Mouse (Mus musculus): ENCODE data around the gene Pate2. TPM values are rescaled to one million over a fixed set of nuclear protein-coding genes. Genes with fewer than 3 reads are reported as not detected.
A peak's percentile ranks its signal among the peaks of the same experiment; 100 is the strongest.

Gene Pate2
- 0.25 and 0.36 TPM in 2 replicates for polyA plus RNA-seq (2015; fragmentation: Nextera tagmentation; extraction: Ambion mirVana)

DNA sequence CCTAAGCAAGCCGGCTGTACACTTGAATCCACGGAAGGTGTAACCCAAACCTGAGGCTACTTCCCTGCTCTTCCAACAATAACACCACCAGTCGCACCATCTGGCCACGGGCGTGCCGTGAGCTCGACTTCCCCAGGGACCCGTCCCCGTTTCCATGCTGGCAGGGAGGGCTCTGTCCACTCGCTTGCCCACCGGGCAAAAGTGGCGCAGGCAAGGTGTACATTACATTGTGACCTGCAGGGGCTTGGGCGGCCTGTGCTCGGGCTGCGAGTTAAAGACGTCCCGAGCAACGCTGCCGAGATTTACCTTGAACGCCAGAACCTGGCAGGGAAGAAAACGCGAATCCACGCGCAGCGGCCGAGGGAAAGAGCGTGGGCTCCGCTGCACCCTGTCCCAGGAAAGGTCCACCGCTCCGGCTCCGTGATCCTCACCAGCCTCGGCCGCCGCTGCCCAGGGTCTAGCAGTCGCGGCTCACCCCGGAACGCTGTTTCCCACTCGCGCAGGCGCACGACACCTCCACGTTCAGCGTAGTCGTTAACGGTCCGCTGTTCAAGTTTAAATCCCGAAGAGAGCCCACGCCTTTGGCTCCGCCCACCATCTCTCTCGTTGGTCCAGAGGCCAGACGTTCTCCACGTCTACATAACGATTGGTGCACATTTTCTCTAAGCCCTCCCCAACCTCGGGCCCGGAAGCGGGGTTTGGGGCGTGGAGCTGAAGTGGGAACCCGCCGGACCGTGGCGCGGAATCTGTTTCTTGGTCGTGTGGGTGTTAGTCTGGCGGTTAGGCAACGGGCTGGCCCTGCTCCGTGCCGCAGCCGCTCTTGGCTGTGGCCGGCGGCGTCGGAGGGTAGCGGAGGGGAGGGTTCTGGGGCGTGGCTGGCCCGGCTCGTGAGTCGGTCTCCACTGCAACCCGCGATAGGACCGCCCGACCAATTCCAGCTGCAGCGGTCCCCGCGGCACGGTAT is at the start of gene Pate2, which contains the start of gene Hyls1:
Gene Pate2 (plus strand): TSS at position 714 of the 964 bp plus-strand sequence.
Gene Hyls1 (minus strand): TSS at position 828 of the 964 bp plus-strand sequence.
- peak; percentile 96 for ATAC-seq (ENCODE audit: low read depth)
- peak within 1 kb of the TSS; percentile 82 for H3K4me3 ChIP-seq (replicated peaks)
- H3K9me3 ChIP-seq (replicated peaks): no peaks in the 10 kb centered on the region
- peak; percentile 91 for DNase-seq
- peaks cover 27% of the 10 kb centered on the region for H3K4me1 ChIP-seq (replicated peaks)
- H3K9ac ChIP-seq: peak within 1 kb of the TSS; percentile 87
- peaks cover 32% of the 10 kb centered on the region for H3K36me3 ChIP-seq
- peak within 1 kb of the TSS; percentile 73 for H3K4me2 ChIP-seq
- peaks cover 26% of the 10 kb centered on the region for H3K27me3 ChIP-seq
- under 1% methylated on average over 86 of the region's 86 CpGs for WGBS (ENCODE audit: insufficient replicate concordance)
- H3K27ac ChIP-seq: peak within 1 kb of the TSS; percentile 96

DNA sequence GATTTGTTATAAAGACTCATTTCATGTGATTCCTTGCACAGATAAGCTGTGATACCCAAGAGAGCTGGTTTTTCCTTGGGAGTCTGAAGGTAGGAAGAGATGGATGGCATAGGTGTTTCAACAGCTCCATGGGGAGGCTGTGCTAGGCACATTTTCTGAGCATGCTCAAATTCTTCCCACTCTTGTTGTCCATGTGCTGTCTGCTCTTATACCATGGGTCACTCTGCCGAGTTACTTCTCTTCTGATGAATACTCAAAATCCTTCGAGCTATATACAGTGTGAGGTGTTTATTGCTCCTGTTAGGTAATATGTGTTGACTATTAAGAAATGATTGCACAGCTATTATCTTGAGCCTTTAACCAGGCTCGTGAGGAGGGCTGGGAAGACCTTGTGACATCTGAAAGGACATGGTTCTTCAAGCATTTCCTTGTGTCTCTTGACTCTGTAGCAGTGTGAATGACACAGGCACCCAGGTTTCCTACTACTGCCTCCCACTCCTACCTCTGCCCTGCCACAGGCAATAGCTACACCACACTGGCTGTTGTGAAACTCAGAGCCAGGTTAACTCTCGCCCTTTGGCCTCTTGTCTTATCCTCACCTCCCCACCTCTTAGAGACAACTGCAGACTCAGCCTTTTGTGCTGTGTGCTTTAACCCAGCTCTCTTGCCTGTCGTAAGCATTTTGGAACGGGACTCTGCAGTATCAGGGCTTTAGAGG is 49.3 kb upstream of the Pate2 start:
- no peak overlapping the region for H3K4me3 ChIP-seq (replicated peaks)
- no peaks in the 10 kb centered on the region for H3K4me1 ChIP-seq (replicated peaks)
- H3K9me3 ChIP-seq (replicated peaks): no peaks in the 10 kb centered on the region
- no peak for ATAC-seq (ENCODE audit: low read depth)
- no peak overlapping the region for H3K9ac ChIP-seq
- H3K27me3 ChIP-seq: no peaks in the 10 kb centered on the region
- no peak for DNase-seq
- no peaks in the 10 kb centered on the region for H3K36me3 ChIP-seq
- WGBS (ENCODE audit: insufficient replicate concordance): 52% methylated on average over 6 of the region's 6 CpGs
- no peak overlapping the region for H3K4me2 ChIP-seq
- no peak overlapping the region for H3K27ac ChIP-seq

DNA sequence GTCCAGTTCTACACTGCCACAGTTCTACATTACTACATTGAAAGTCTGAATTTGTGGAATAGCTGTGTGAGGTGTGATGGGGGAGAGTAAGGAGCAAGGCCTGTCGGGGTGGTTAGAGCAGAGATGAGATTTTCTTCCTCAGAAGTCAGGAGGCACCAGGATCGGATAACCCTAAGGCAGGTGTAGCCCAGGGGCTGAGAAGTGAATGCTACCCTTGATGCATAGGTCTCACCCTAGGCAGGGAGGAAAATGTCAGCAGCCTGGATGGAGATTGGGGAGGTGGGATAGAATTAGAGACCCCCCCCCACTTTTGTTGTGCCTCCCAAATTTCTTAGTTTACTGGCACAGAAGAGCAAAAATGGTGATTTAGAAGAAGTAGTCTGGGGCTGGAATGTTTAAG is 47.8 kb upstream of the Pate2 start:
- no peaks in the 10 kb centered on the region for H3K9me3 ChIP-seq (replicated peaks)

DNA sequence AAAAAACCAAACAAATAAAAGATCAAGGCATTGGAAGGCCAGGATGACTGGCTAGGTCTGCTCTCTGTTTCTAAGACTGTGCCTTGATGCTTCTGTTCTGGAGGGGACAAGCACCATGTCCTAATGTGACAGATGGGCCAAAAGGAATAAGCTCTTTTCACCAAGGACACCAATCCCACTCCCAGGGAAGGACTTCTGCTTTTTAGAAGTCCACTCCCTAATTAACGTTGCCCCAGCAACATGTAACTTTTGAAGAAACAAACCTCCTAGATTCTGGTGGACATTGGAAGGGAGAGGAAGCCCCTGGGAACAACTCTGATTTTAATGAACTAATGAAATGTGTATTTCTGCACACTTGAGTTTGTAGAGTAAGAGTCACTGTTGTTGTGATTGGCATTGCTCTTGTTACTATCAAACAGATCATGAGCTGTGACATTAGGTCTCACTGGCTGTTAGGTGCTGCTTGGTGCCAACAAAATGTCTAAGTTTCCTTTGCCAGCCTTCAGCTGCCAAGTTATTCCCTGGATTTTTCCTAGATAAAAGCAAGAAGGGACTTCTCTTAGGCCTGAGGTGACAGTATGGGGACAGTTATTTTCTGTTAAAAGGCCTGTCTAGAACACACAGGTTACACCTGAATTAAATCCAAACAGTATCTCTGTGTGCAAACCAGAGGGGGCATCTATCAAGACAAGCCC is 47.1 kb upstream of the Pate2 start:
- DNase-seq: no peak
- Histone ChIP-seq H3K9ac (no peak overlapping the region), H3K4me3 (replicated peaks) (no peak overlapping the region), H3K27ac (no peak overlapping the region), H3K27me3 (no peaks in the 10 kb centered on the region), H3K4me1 (replicated peaks) (no peaks in the 10 kb centered on the region), H3K4me2 (no peak overlapping the region), H3K9me3 (replicated peaks) (no peaks in the 10 kb centered on the region), H3K36me3 (no peaks in the 10 kb centered on the region)
- 30% methylated on average over 1 of the region's 1 CpGs for WGBS (ENCODE audit: insufficient replicate concordance)
- ATAC-seq (ENCODE audit: low read depth): no peak

More for the DNA sequence above, 47.8 kb upstream of the Pate2 start:
- no peaks in the 10 kb centered on the region for H3K36me3 ChIP-seq
- WGBS (ENCODE audit: insufficient replicate concordance): 60% methylated on average over 2 of the region's 2 CpGs
- ATAC-seq (ENCODE audit: low read depth) (no peak), DNase-seq (no peak)
- H3K27ac ChIP-seq: no peak overlapping the region
- no peaks in the 10 kb centered on the region for H3K27me3 ChIP-seq
- no peak overlapping the region for H3K4me2 ChIP-seq
- H3K4me1 ChIP-seq (replicated peaks): no peaks in the 10 kb centered on the region
- H3K4me3 ChIP-seq (replicated peaks): no peak overlapping the region
- H3K9ac ChIP-seq: no peak overlapping the region

DNA sequence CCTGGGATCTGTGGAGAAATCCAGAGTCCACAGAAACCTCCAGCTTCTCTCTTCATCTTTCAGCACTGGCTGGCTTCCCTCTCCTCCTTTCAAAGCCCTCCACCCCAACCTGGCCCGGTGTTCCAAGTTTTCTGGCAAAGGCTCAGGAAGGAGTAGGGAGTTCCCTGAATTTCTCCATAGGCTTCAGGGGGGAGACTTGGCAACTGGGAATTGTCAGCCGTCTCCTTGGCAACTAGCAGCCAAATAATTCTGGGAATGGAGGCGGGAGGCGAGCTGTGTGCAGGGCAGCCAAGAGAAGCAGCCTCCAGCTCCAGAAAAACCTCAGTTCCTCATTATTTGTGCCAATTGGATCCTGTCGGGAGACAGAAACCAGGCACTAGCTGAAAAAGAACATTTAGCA is 46.5 kb upstream of the Pate2 start:
- Histone ChIP-seq H3K27me3 (no peaks in the 10 kb centered on the region), H3K9ac (no peak overlapping the region), H3K9me3 (replicated peaks) (no peaks in the 10 kb centered on the region), H3K36me3 (no peaks in the 10 kb centered on the region), H3K4me1 (replicated peaks) (no peaks in the 10 kb centered on the region), H3K27ac (no peak overlapping the region), H3K4me2 (no peak overlapping the region), H3K4me3 (replicated peaks) (no peak overlapping the region)
- WGBS (ENCODE audit: insufficient replicate concordance): 53% methylated on average over 5 of the region's 5 CpGs
- no peak for DNase-seq
- no peak for ATAC-seq (ENCODE audit: low read depth)

DNA sequence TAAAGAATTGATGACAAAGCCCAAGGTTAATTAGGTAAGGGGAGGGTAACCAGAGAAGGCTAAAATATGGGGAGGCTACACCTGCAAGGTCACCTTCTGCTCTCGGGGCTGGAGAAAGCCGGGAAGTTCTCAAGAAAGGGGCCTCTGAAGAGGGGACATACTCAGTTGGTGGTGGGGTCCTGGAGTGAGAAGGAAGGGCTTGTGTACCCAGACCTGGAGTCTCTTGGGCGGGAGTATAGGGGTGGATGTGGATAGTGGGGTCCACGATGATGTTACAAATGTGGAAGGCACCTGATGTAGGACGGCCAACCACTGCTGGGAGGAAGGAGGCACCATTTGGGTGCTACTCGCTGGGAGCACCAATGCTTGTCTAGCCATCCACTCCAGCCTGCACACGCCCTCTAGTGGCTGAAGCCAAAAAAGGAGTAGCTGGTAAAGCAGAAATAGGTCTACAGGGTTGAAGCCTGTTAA is 46.1 kb upstream of the Pate2 start:
- Histone ChIP-seq H3K27me3 (no peaks in the 10 kb centered on the region), H3K4me3 (replicated peaks) (no peak overlapping the region), H3K27ac (no peak overlapping the region), H3K36me3 (no peaks in the 10 kb centered on the region), H3K4me1 (replicated peaks) (no peaks in the 10 kb centered on the region), H3K9ac (no peak overlapping the region), H3K4me2 (no peak overlapping the region), H3K9me3 (replicated peaks) (no peaks in the 10 kb centered on the region)
- no peak for ATAC-seq (ENCODE audit: low read depth)
- DNase-seq: no peak
- 20% methylated on average over 7 of the region's 7 CpGs for WGBS (ENCODE audit: insufficient replicate concordance)

DNA sequence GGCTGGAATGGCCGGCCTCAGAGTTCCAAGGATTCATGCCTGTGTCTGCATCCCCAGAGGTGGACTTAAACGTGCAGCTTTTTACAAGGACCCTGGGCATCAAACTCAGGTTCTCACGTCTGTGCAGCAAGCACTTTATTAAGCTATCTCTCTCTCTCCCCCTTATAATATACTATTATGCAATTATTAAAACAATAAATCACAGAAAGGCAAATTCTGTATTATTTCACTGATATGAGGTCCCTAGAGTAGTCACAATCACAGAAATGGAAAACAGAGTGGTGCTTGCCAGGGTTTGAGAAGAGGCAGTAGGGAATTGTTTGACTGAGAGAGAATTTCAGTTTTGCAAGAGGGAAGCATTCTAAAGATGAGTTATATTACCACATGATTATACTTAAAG is 40.9 kb upstream of the Pate2 start:
- ATAC-seq (ENCODE audit: low read depth) (no peak), DNase-seq (no peak)
- H3K4me3 ChIP-seq (replicated peaks): no peak overlapping the region
- no peak overlapping the region for H3K9ac ChIP-seq
- H3K27ac ChIP-seq: no peak overlapping the region
- WGBS (ENCODE audit: insufficient replicate concordance): 44% methylated on average over 3 of the region's 3 CpGs
- H3K9me3 ChIP-seq (replicated peaks): no peaks in the 10 kb centered on the region
- no peak overlapping the region for H3K4me2 ChIP-seq
- no peaks in the 10 kb centered on the region for H3K27me3 ChIP-seq
- H3K4me1 ChIP-seq (replicated peaks): no peaks in the 10 kb centered on the region
- no peaks in the 10 kb centered on the region for H3K36me3 ChIP-seq

DNA sequence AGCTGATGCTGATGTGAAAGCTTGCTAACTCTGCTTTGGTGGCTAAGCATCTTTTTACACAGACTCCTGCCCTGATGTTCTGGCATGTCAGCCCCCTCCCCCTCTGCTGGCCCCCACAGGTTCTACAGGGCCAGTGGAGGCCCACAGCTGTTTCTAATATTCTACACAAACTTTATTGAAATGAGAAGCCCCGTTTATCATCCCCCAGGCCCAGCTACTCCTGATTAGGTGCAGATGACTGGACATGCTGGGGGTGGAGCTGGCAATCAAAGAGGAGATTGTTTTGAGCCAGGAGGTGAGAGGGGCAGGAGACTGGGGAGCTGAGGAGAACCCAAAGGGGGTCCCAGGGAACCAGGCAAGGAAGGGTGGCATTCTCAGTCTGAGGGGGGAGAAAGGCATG is 40.3 kb upstream of the Pate2 start:
- Histone ChIP-seq H3K4me3 (replicated peaks) (no peak overlapping the region), H3K9me3 (replicated peaks) (no peaks in the 10 kb centered on the region), H3K36me3 (no peaks in the 10 kb centered on the region), H3K27ac (no peak overlapping the region), H3K4me2 (no peak overlapping the region), H3K4me1 (replicated peaks) (no peaks in the 10 kb centered on the region), H3K27me3 (no peaks in the 10 kb centered on the region), H3K9ac (no peak overlapping the region)
- ATAC-seq (ENCODE audit: low read depth): no peak
- DNase-seq: no peak
- WGBS (ENCODE audit: insufficient replicate concordance): 12% methylated on average over 1 of the region's 1 CpGs

DNA sequence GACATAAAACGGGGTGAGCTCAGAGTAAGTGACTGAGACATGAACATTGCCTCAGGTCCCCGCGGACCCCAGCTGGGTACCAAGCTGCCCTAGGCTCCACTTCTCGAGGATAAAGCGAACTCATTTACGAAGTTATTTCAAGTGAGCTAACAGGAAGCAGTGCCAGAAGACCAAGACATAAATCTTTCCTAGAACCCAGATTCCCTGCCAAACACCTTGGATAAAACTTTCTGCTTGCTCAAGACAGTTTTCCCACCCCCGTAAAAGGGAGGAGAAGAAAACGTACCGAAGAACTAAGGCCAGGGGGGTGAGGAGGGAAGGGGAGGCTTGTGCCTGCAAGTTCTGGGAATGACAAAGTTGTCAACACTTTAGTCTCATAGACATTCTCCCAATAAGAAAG is 36.8 kb upstream of the Pate2 start:
- Histone ChIP-seq H3K36me3 (no peaks in the 10 kb centered on the region), H3K4me1 (replicated peaks) (peaks cover 7% of the 10 kb centered on the region; the same call in 1 of the 2 replicates), H3K27me3 (no peaks in the 10 kb centered on the region), H3K9me3 (replicated peaks) (no peaks in the 10 kb centered on the region), H3K9ac (no peak overlapping the region), H3K4me3 (replicated peaks) (no peak overlapping the region), H3K4me2 (no peak overlapping the region), H3K27ac (no peak overlapping the region)
- DNase-seq: no peak
- ATAC-seq (ENCODE audit: low read depth): no peak
- 63% methylated on average over 9 of the region's 9 CpGs for WGBS (ENCODE audit: insufficient replicate concordance)

DNA sequence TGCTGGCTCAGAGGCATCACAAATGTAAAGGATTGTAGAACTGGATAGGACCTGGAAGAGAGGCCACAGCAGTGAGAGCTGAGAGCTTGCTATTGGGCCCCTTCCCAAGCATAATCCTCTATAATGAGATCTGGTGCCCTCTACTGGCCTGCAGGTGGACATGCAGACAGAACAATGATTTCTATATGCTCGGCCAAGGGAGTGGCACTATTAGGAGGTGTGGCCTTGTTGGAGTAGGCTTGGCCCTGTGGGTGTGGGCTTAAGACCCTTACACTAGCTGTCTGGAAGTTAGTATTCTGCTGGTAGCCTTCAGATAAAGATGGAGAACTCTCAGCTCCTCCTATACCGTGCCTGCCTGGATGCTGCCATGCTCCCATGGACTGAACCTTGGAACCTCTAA is 35.0 kb upstream of the Pate2 start:
- no peak overlapping the region for H3K27ac ChIP-seq
- peak; percentile 17 for DNase-seq
- WGBS (ENCODE audit: insufficient replicate concordance): 6% methylated on average over 2 of the region's 2 CpGs
- no peak overlapping the region for H3K4me3 ChIP-seq (replicated peaks)
- peak; percentile 70 for ATAC-seq (ENCODE audit: low read depth)
- no peak overlapping the region for H3K9ac ChIP-seq
- no peak overlapping the region for H3K4me2 ChIP-seq
- peaks cover 12% of the 10 kb centered on the region; the same call in 1 of the 2 replicates for H3K4me1 ChIP-seq (replicated peaks)
- no peaks in the 10 kb centered on the region for H3K9me3 ChIP-seq (replicated peaks)
- no peaks in the 10 kb centered on the region for H3K36me3 ChIP-seq
- H3K27me3 ChIP-seq: no peaks in the 10 kb centered on the region

DNA sequence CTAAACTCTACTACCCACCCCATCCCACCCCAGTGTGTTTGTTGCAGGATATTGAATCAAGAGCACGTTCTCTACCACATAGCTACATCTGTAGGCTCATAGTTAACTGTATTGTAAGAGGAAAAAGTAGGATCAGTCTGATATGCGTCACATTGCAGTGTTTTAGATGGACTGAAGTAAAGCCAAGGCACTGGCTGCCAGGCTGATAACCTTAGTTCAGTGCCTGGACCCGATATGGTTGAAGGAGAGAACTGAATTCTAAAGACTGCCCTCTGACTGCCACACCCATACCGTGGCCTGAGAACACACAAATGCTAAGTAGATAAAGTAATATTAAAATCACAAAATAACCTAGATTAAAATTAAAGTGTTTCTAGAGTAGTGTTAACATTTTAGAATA is 34.2 kb upstream of the Pate2 start:
- no peak overlapping the region for H3K4me2 ChIP-seq
- H3K27ac ChIP-seq: no peak overlapping the region
- H3K4me1 ChIP-seq (replicated peaks): peaks cover 12% of the 10 kb centered on the region; the same call in 1 of the 2 replicates
- 34% methylated on average over 4 of the region's 4 CpGs for WGBS (ENCODE audit: insufficient replicate concordance)
- H3K4me3 ChIP-seq (replicated peaks): no peak overlapping the region
- H3K27me3 ChIP-seq: no peaks in the 10 kb centered on the region
- no peaks in the 10 kb centered on the region for H3K36me3 ChIP-seq
- DNase-seq (no peak), ATAC-seq (ENCODE audit: low read depth) (peak; percentile 58)
- no peak overlapping the region for H3K9ac ChIP-seq
- no peaks in the 10 kb centered on the region for H3K9me3 ChIP-seq (replicated peaks)
